Mouse (Mus musculus) CH12.LX (cell line): ENCODE results near the gene Pcgf3. TPM values are rescaled to one million over a fixed set of nuclear protein-coding genes. Genes with fewer than 3 reads are reported as not detected.

Source experiments
- DNase-seq: peaks from one replicate; pipeline ENCODE4 v3.0.0-alpha.2; 2013; ENCODE audit errors: extremely low read depth
- H3K27ac ChIP-seq: 2 replicates; pipeline ENCODE4 v1.5.1; 2012; ENCODE audit warnings: low read depth, mild to moderate bottlenecking, control low read depth, moderate library complexity; ENCODE audit not compliant: insufficient read depth
- H3K27me3 ChIP-seq: replicated peaks from 2 replicates; pipeline ENCODE3; 2012; ENCODE audit warnings: inconsistent platforms
- H3K36me3 ChIP-seq, 2 experiments: replicated peaks in 1 of 2; 2 replicates each; pipeline versions ENCODE3 to v1.6.1; 2012; ENCODE audit warnings: inconsistent platforms in 1 of 2, low read length in 1 of 2, mild to moderate bottlenecking in 1 of 2, mixed read lengths in 1 of 2, moderate library complexity in 1 of 2; ENCODE audit not compliant: control insufficient read depth in 1 of 2, insufficient read depth in 1 of 2
- H3K4me1 ChIP-seq, 2 experiments: 2 replicates each; pipeline ENCODE4 v1.6.1; 2012; ENCODE audit warnings: inconsistent platforms in 1 of 2, moderate library complexity in 1 of 2; ENCODE audit not compliant: insufficient read depth in 2 of 2, control insufficient read depth in 1 of 2
- H3K4me2 ChIP-seq: 2 replicates; pipeline ENCODE4 v1.6.1; 2012; ENCODE audit warnings: low read depth, mild to moderate bottlenecking, control low read depth; ENCODE audit not compliant: poor library complexity, insufficient read depth, severe bottlenecking
- H3K4me3 ChIP-seq, 3 experiments: fragments of 150-350 bp in 1 of 3; sonication (generic) in 1 of 3; replicated peaks in 1 of 3; 2 replicates each; pipeline versions ENCODE3 to v1.5.1; 2011 to 2012; ENCODE audit warnings: low read depth in 2 of 3, low read length in 2 of 3, mild to moderate bottlenecking in 2 of 3, moderate library complexity in 2 of 3, control low read depth in 1 of 3, improper control_type of control experiment in 1 of 3, inconsistent platforms in 1 of 3, mixed read lengths in 1 of 3; ENCODE audit not compliant: poor library complexity in 1 of 3
- H3K79me2 ChIP-seq: replicated peaks from 2 replicates; pipeline ENCODE4 v1.6.1; 2012; ENCODE audit warnings: mild to moderate bottlenecking, moderate library complexity; ENCODE audit not compliant: control insufficient read depth, poor library complexity, insufficient read depth, severe bottlenecking; ENCODE audit errors: extremely low read depth
- H3K9ac ChIP-seq: 2 replicates; pipeline ENCODE4 v1.6.1; 2012; ENCODE audit warnings: low read depth, mild to moderate bottlenecking, control low read depth, moderate library complexity; ENCODE audit not compliant: insufficient read depth
- H3K9me3 ChIP-seq: replicated peaks from 2 replicates; pipeline ENCODE3; 2012; ENCODE audit warnings: low read length, inconsistent platforms, mixed read lengths
- BHLHE40 ChIP-seq: IDR thresholded peaks from 2 replicates; pipeline ENCODE4 v1.6.1; 2011; ENCODE audit warnings: mild to moderate bottlenecking, low read depth, low read length, improper control_type of control experiment
- CHD2 ChIP-seq: IDR thresholded peaks from 2 replicates; pipeline ENCODE4 v1.6.1; 2011; ENCODE audit warnings: low read length, improper control_type of control experiment
- CTCF ChIP-seq, 2 experiments: IDR thresholded peaks in 1 of 2; conservative IDR thresholded peaks in 1 of 2; 2 replicates each; pipeline ENCODE4 v1.5.1; 2011 to 2012; ENCODE audit warnings: low read depth in 2 of 2, low read length in 2 of 2, improper control_type of control experiment in 1 of 2, inconsistent platforms in 1 of 2, mild to moderate bottlenecking in 1 of 2, moderate library complexity in 1 of 2
- E2F4 ChIP-seq: IDR thresholded peaks from 2 replicates; pipeline ENCODE4 v1.6.1; 2011; ENCODE audit warnings: low read depth, low read length, improper control_type of control experiment; ENCODE audit not compliant: insufficient replicate concordance
- ELF1 ChIP-seq: IDR thresholded peaks from 2 replicates; pipeline ENCODE4 v1.6.1; 2014; ENCODE audit warnings: low read depth, mild to moderate bottlenecking, inconsistent platforms, low read length, improper control_type of control experiment
- EP300 ChIP-seq: IDR thresholded peaks from 2 replicates; pipeline ENCODE4 v1.6.1; 2011; ENCODE audit warnings: low read length, improper control_type of control experiment
- ETS1 ChIP-seq: conservative IDR thresholded peaks from 2 replicates; pipeline ENCODE4 v1.6.1; 2012; ENCODE audit warnings: low read depth, mild to moderate bottlenecking, inconsistent platforms, low read length, improper control_type of control experiment, moderate library complexity
- GABPA ChIP-seq: IDR thresholded peaks from 2 replicates; pipeline ENCODE4 v1.6.1; 2012; ENCODE audit warnings: low read depth, low read length, improper control_type of control experiment, inconsistent platforms; ENCODE audit not compliant: insufficient replicate concordance
- HCFC1 ChIP-seq: IDR thresholded peaks from 2 replicates; pipeline ENCODE4 v1.6.1; 2012; ENCODE audit warnings: low read depth, mild to moderate bottlenecking, inconsistent platforms, low read length, improper control_type of control experiment
- IRF4 ChIP-seq: IDR thresholded peaks from 2 replicates; pipeline ENCODE4 v1.6.1; 2014; ENCODE audit warnings: low read depth, mild to moderate bottlenecking, inconsistent platforms, low read length, improper control_type of control experiment
- JUN ChIP-seq: IDR thresholded peaks from 2 replicates; pipeline ENCODE4 v1.6.1; 2011; ENCODE audit warnings: low read depth, mild to moderate bottlenecking, low read length, improper control_type of control experiment, moderate library complexity; ENCODE audit not compliant: insufficient read depth
- JUND ChIP-seq: conservative IDR thresholded peaks from 2 replicates; pipeline ENCODE4 v1.6.1; 2011; ENCODE audit warnings: low read depth, low read length, improper control_type of control experiment
- KAT2A ChIP-seq: IDR thresholded peaks from 2 replicates; pipeline ENCODE4 v1.6.1; 2012; ENCODE audit warnings: low read length, improper control_type of control experiment, inconsistent platforms; ENCODE audit not compliant: insufficient replicate concordance
- MAFK ChIP-seq: IDR thresholded peaks from 2 replicates; pipeline ENCODE4 v1.6.1; 2011; ENCODE audit warnings: low read length, improper control_type of control experiment; ENCODE audit not compliant: insufficient replicate concordance
- MEF2A ChIP-seq: IDR thresholded peaks from 2 replicates; pipeline ENCODE4 v1.6.1; 2014; ENCODE audit warnings: low read depth, mild to moderate bottlenecking, inconsistent platforms, low read length, improper control_type of control experiment, borderline replicate concordance
- MYC ChIP-seq: IDR thresholded peaks from 2 replicates; pipeline ENCODE4 v1.6.1; 2011; ENCODE audit warnings: low read depth, mild to moderate bottlenecking, improper control_type of control experiment, low read length
- NELFE ChIP-seq: IDR thresholded peaks from 2 replicates; pipeline ENCODE4 v1.6.1; 2011; ENCODE audit warnings: low read depth, low read length, improper control_type of control experiment
- PAX5 ChIP-seq: IDR thresholded peaks from 2 replicates; pipeline ENCODE4 v1.6.1; 2012; ENCODE audit warnings: low read length, inconsistent platforms, mixed read lengths
- POLR2A ChIP-seq: IDR thresholded peaks from 2 replicates; pipeline ENCODE4 v1.6.1; 2011; ENCODE audit warnings: low read depth, mild to moderate bottlenecking, improper control_type of control experiment, low read length
- RAD21 ChIP-seq: IDR thresholded peaks from 2 replicates; pipeline ENCODE4 v1.6.1; 2011; ENCODE audit warnings: low read depth, mild to moderate bottlenecking, low read length, improper control_type of control experiment, moderate library complexity
- SIN3A ChIP-seq: IDR thresholded peaks from 2 replicates; pipeline ENCODE4 v1.6.1; 2012; ENCODE audit warnings: low read length, improper control_type of control experiment, inconsistent platforms
- USF1 ChIP-seq: IDR thresholded peaks from 2 replicates; pipeline ENCODE4 v1.6.1; 2014; ENCODE audit warnings: low read depth, mild to moderate bottlenecking, inconsistent platforms, low read length, improper control_type of control experiment
- USF2 ChIP-seq: conservative IDR thresholded peaks from 2 replicates; pipeline ENCODE4 v1.6.1; 2011; ENCODE audit warnings: low read depth, low read length, improper control_type of control experiment
- ZC3H11A ChIP-seq: IDR thresholded peaks from 2 replicates; pipeline ENCODE4 v1.6.1; 2012; ENCODE audit warnings: low read depth, mild to moderate bottlenecking, inconsistent platforms, low read length, improper control_type of control experiment
- ZKSCAN1 ChIP-seq: IDR thresholded peaks from 2 replicates; pipeline ENCODE4 v1.6.1; 2012; ENCODE audit warnings: low read depth, inconsistent platforms, low read length, improper control_type of control experiment, borderline replicate concordance
- ZMIZ1 ChIP-seq: IDR thresholded peaks from 2 replicates; pipeline ENCODE4 v1.6.1; 2012; ENCODE audit warnings: low read depth, mild to moderate bottlenecking, inconsistent platforms, low read length, improper control_type of control experiment
- ZNF384 ChIP-seq: IDR thresholded peaks from 2 replicates; pipeline ENCODE4 v1.6.1; 2012; ENCODE audit warnings: low read depth, low read length, improper control_type of control experiment, inconsistent platforms
- dilution Hi-C: fragments of 300-500 bp; cut with MboI; formaldehyde crosslinking; loops from 2 replicates; pipeline ENCODE4 v1.14.3; 2020; ENCODE audit warnings: low sequenced_read_pairs; ENCODE audit not compliant: extremely low pct_unique_long_range_greater_than_20kb, extremely low pct_ligation_motif_present
- in situ Hi-C: fragments of 300-500 bp; cut with MboI; formaldehyde crosslinking; loops from 3 replicates; pipeline ENCODE4 v1.14.3; 2019; ENCODE audit warnings: low sequenced_read_pairs, low pct_ligation_motif_present, low pct_unique_long_range_greater_than_20kb, mixed read lengths
- polyA plus RNA-seq: library from polyadenylated mRNA; unstranded; fragments of >175 nt; gene quantifications from 2 replicates; pipeline ENCODE4 v1.2.1, GENCODE M21; 2012; ENCODE audit warnings: low read depth; ENCODE audit not compliant: insufficient read length
- total RNA-seq, 2 experiments: library from RNA; depleted of rRNA; stranded (reverse); fragments of 300-350 nt in 1 of 2; fragments of >200 nt in 1 of 2; gene quantifications; 2 replicates each; pipeline ENCODE4 v1.2.3; 2012 to 2014

Pcgf3 gene
- total and polyA plus RNA-seq, 3 experiments: 5.5 to 18.8 (median 6.0) TPM

DNA sequence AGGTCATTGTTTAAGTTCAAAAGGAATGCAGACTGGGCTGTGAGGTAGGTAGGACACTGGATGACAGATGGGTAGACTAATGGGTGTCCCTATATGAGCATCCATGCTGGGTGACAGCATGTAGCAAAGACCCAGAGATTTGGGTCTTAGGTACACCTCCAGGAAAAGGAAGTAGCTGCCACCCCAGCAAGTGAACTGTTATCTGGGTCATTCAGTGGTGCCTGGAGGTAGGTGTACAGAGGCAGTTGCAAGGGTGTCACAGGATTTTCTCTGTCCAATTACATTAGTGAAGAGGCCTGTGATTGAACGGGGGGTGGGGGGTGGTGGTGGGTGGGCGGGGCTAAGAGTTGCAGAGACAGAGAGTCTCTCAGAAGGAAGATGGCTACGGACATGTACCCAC lies 55.6 kb downstream of the Pcgf3 start:
- H3K9ac ChIP-seq: no peak overlapping the region
- no peaks in the 10 kb centered on the region for H3K36me3 ChIP-seq
- H3K4me3 ChIP-seq: no peak overlapping the region
- dilution Hi-C loops (no loop called here), in situ Hi-C loops (no loop called here)
- TF ChIP-seq MEF2A (no peak), GABPA (no peak), SIN3A (no peak), KAT2A (no peak), ZNF384 (no peak), CTCF (conservative IDR thresholded peaks at IDR 0.05 in 1 of 2, IDR thresholded peaks at IDR 0.05 in 1 of 2; ENCODE audit: low read depth in 2 of 2, low read length in 2 of 2) (no peak), E2F4 (no peak), ZKSCAN1 (no peak), MYC (no peak), NELFE (no peak), BHLHE40 (no peak), ZMIZ1 (no peak), HCFC1 (no peak), CHD2 (no peak), MAFK (no peak), IRF4 (no peak)
- H3K4me1 ChIP-seq: peaks cover 0 to 5% of the 10 kb centered on the region in 2 experiments; a peak in 1 of 4 replicates
- no peaks in the 10 kb centered on the region for H3K27me3 ChIP-seq
- no peaks in the 10 kb centered on the region for H3K9me3 ChIP-seq
- no peak overlapping the region for H3K4me2 ChIP-seq
- DNase-seq: no peak
- H3K27ac ChIP-seq: no peak overlapping the region
- H3K79me2 ChIP-seq: no peaks in the 10 kb centered on the region

DNA sequence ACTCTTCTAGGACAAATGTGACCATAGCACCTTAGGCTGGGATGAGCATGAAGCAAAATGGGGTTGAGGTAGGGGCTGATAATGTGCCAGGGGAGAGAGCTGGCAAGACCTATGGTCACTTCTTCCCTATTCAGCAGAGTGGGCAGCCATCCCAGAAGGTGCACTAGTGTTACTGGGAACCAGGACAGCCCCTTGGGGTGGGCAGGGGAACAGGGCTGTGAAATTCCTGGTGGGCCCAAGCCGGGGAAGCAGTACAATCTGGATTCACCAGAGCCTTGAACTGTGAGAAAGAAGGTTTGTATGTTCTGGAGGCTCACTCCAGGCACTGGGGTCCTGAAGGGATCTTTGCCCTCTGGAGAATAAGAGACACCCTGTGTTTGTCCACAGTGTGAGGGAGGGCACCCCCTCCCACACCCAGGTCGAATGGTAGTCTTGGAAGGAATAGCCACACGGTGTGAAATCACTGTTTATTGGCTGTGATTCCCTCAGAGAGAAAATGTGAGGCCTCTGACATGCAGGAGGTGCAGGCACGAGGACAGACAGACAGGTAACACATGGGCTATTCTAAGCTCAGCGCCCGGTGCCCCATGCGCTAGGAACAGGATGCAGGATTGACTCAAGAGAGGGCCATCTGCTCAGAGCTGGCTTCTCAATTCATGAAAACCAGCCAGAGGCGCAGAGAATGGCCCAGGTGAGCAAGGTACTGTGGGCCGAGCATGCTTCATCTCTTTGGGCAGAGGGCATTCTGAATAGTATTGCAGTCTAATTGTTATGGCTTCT lies 57.3 kb downstream of the Pcgf3 start:
- no peak for TF ChIP-seq RAD21
- TF ChIP-seq JUND: no peak
- TF ChIP-seq MEF2A: no peak
- no peak for TF ChIP-seq POLR2A
- TF ChIP-seq ZC3H11A: no peak
- no peak for TF ChIP-seq ZKSCAN1
- no peak for TF ChIP-seq SIN3A
- TF ChIP-seq ETS1: no peak
- no peak for TF ChIP-seq USF1
- no peak for TF ChIP-seq JUN
- TF ChIP-seq USF2: no peak
- TF ChIP-seq KAT2A: no peak
- TF ChIP-seq PAX5: no peak
- no peak for TF ChIP-seq ELF1
- TF ChIP-seq E2F4: no peak
- TF ChIP-seq BHLHE40: no peak
- TF ChIP-seq EP300: no peak
- Histone ChIP-seq H3K4me3 (no peak overlapping the region), H3K4me2 (no peak overlapping the region), H3K36me3 (no peaks in the 10 kb centered on the region), H3K9ac (no peak overlapping the region), H3K79me2 (no peaks in the 10 kb centered on the region), H3K4me1 (peaks cover 0 to 5% of the 10 kb centered on the region in 2 experiments; a peak in 1 of 4 replicates), H3K9me3 (no peaks in the 10 kb centered on the region), H3K27ac (no peak overlapping the region), H3K27me3 (no peaks in the 10 kb centered on the region)
- dilution Hi-C loops (no loop called here), in situ Hi-C loops (no loop called here)
- no peak for DNase-seq
